Mouse (Mus musculus): Measurements from ENCODE around the gene Bglap2.
"Not testable (repeated sequence)": the region's sequence is repeated elsewhere in the genome, so short reads cannot be mapped to it uniquely, and the experiment has no call there.

Gene Bglap2

GRCm38 (mm10) chr3:88378599-88378998 lies at the start of gene Bglap2:
Bglap2 (minus strand) TSS chr3:88378699.
- DNase-seq: not testable (repeated sequence)

GRCm38 (mm10) chr3:88427342-88427905 lies 48.9 kb upstream of the Bglap2 start:
- DNase-seq: no peak

- DNase-seq: no peak
Observed at GRCm38 (mm10) chr3:88425708-88426420, 47.4 kb upstream of the Bglap2 start.

- DNase-seq: no peak
Observed at GRCm38 (mm10) chr3:88425330-88425689, 46.8 kb upstream of the Bglap2 start.

- peak; percentile 94 to 98 for DNase-seq
Observed at GRCm38 (mm10) chr3:88424605-88425329, 46.3 kb upstream of the Bglap2 start, which contains the start of gene Slc25a44. Slc25a44 (minus strand) TSS chr3:88425139.

- peak; percentile 37 to 70 for DNase-seq
Observed at GRCm38 (mm10) chr3:88422020-88422720, 43.7 kb upstream of the Bglap2 start.

- DNase-seq: no peak
Observed at GRCm38 (mm10) chr3:88420771-88421170, 42.3 kb upstream of the Bglap2 start.

- peak in 1 of 2 experiments; percentile 24 for DNase-seq
Observed at GRCm38 (mm10) chr3:88418016-88418415, 39.5 kb upstream of the Bglap2 start.

- DNase-seq: no peak
Observed at GRCm38 (mm10) chr3:88415668-88416067, 37.2 kb upstream of the Bglap2 start.

GRCm38 (mm10) chr3:88412636-88413035 lies 34.1 kb upstream of the Bglap2 start:
- no peak for DNase-seq

GRCm38 (mm10) chr3:88411681-88412080 lies 33.2 kb upstream of the Bglap2 start:
- no peak for DNase-seq

- no peak for DNase-seq
Observed at GRCm38 (mm10) chr3:88410645-88411031, 32.1 kb upstream of the Bglap2 start.

- peak; percentile 95 to 96 for DNase-seq
Observed at GRCm38 (mm10) chr3:88409741-88410644, 31.5 kb upstream of the Bglap2 start, which contains the start of gene Pmf1. Pmf1 (minus strand) TSS chr3:88410331.

GRCm38 (mm10) chr3:88408953-88409352 lies 30.5 kb upstream of the Bglap2 start:
- DNase-seq: no peak

GRCm38 (mm10) chr3:88407529-88407928 lies 29.0 kb upstream of the Bglap2 start:
- no peak for DNase-seq

GRCm38 (mm10) chr3:88407090-88407489 lies 28.6 kb upstream of the Bglap2 start:
- DNase-seq: peak; percentile 34 to 78

GRCm38 (mm10) chr3:88403522-88404230 lies 25.2 kb upstream of the Bglap2 start:
- no peak for DNase-seq

- no peak for DNase-seq
Observed at GRCm38 (mm10) chr3:88398666-88399065, 20.2 kb upstream of the Bglap2 start.

GRCm38 (mm10) chr3:88395742-88396141 lies 17.2 kb upstream of the Bglap2 start:
- DNase-seq: no peak

GRCm38 (mm10) chr3:88395288-88395687 lies 16.8 kb upstream of the Bglap2 start:
- DNase-seq: no peak

GRCm38 (mm10) chr3:88393776-88394375 lies 15.4 kb upstream of the Bglap2 start:
- DNase-seq: no peak

Measured in lung, postnatal 4 days (tissue).